Mouse (Mus musculus): ENCODE measurements at regions not wholly inside any gene's neighbourhood (a gene's known extent, or its start where the extent isn't known, plus 50 kb on each side); places are given as distances from the start of the nearest gene placed in this dataset.

DNA sequence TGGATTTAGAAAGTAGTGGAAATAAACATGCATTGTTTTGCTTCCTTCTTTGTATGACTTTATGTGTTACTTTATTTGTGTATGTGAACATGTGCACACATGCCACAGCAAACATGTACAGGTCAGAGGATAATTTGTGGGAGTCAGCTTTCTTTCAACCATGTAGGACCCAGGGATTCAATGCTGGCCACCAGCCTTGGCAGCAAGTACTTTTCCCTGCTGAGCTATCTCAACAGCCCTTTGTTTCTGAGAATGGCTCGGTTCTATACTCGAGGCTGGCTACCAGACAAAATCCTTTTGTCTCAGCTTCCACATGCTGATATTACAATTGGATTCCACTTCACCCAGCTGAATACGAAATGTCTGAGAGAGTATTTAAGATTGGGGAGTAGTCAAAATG, 349.9 kb downstream of the Zfp619 start:
- Histone ChIP-seq H3K4me1 (ENCODE audit: control insufficient read depth, insufficient read depth, low read length) (no peaks in the 10 kb centered on the region), H3K27ac (ENCODE audit: control insufficient read depth, insufficient read depth, low read depth, low read length) (no peak overlapping the region), H3K4me3 (ENCODE audit: control insufficient read depth, low read depth, low read length) (no peak overlapping the region), H3K36me3 (ENCODE audit: control insufficient read depth, insufficient read depth, low read length) (no peaks in the 10 kb centered on the region), H3K27me3 (ENCODE audit: control insufficient read depth, insufficient read depth, low read length) (no peaks in the 10 kb centered on the region)
- no peak for TF ChIP-seq CTCF (IDR thresholded peaks at IDR 0.05; ENCODE audit: control insufficient read depth, insufficient read depth, insufficient replicate concordance, low read depth, low read length)
- TF ChIP-seq POLR2A (IDR thresholded peaks at IDR 0.05; ENCODE audit: control insufficient read depth, low read depth, low read length), result no peak

DNA sequence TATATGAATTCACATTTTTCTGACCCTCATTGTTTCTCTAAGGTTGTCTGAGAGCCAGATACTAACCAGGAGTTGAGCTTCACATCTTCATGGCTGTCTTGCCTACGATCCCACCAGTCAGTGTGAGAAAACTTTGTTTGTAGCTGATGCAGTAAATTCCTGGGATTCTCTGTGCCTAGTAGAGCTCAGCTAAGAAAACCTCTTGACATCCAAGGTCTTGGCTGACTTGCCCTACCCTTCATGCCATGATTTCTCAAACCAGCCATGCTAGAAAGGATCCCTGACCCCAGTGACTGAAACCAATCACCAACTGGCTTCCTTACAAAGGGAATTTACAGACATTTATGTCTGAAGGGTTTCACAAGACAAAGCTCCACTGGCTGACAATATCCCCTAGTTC, 364.5 kb downstream of the Zfp619 start:
- Histone ChIP-seq H3K36me3 (ENCODE audit: control insufficient read depth, insufficient read depth, low read length) (no peaks in the 10 kb centered on the region), H3K4me3 (ENCODE audit: control insufficient read depth, low read depth, low read length) (no peak overlapping the region), H3K4me1 (ENCODE audit: control insufficient read depth, insufficient read depth, low read length) (no peaks in the 10 kb centered on the region), H3K27me3 (ENCODE audit: control insufficient read depth, insufficient read depth, low read length) (no peaks in the 10 kb centered on the region), H3K27ac (ENCODE audit: control insufficient read depth, insufficient read depth, low read depth, low read length) (no peak overlapping the region)
- TF ChIP-seq CTCF (IDR thresholded peaks at IDR 0.05; ENCODE audit: control insufficient read depth, insufficient read depth, insufficient replicate concordance, low read depth, low read length) (no peak), POLR2A (IDR thresholded peaks at IDR 0.05; ENCODE audit: control insufficient read depth, low read depth, low read length) (no peak)

DNA sequence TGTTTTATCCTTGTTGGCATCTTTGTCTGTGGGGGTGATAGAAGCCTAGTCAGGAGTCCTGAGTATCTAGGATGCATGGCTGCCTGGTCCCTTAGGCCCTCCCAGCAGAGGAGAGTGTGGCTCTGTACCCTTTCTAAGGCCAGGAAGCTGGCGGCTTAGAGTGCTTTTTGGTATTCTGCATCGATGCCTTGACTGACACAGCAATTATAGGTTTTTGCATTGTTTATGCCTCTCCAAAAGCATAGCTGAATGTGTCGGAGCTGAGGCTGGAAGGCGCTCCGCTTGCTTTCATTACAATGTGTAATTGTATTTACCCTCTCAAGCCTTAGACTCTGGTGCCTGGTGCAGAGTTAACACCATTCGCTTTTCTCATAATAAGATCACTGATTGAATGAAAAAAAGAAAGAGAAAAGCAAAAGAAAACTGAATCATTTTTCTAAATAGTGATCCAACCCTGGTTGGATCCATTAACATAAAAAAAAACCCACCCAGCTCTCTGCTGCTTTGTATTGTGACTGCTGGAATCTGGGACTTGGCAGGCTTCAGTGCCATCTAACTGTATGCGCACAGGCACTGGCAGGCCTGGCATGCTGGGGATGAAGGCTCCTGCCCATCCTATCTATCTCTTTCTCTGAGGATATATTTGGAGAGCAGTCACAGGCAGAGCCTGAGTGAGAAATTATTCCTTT, 376.8 kb downstream of the Zfp619 start:
- Histone ChIP-seq H3K4me1 (ENCODE audit: control insufficient read depth, insufficient read depth, low read length) (no peaks in the 10 kb centered on the region), H3K4me3 (ENCODE audit: control insufficient read depth, low read depth, low read length) (no peak overlapping the region), H3K27ac (ENCODE audit: control insufficient read depth, insufficient read depth, low read depth, low read length) (no peak overlapping the region), H3K36me3 (ENCODE audit: control insufficient read depth, insufficient read depth, low read length) (no peaks in the 10 kb centered on the region), H3K27me3 (ENCODE audit: control insufficient read depth, insufficient read depth, low read length) (no peaks in the 10 kb centered on the region)
- TF ChIP-seq POLR2A (IDR thresholded peaks at IDR 0.05; ENCODE audit: control insufficient read depth, low read depth, low read length), result no peak
- no peak for TF ChIP-seq CTCF (IDR thresholded peaks at IDR 0.05; ENCODE audit: control insufficient read depth, insufficient read depth, insufficient replicate concordance, low read depth, low read length)

- TF ChIP-seq CTCF (IDR thresholded peaks at IDR 0.05; ENCODE audit: control insufficient read depth, insufficient read depth, insufficient replicate concordance, low read depth, low read length) (no peak), POLR2A (IDR thresholded peaks at IDR 0.05; ENCODE audit: control insufficient read depth, low read depth, low read length) (no peak)
- H3K4me1 ChIP-seq (ENCODE audit: control insufficient read depth, insufficient read depth, low read length), result no peaks in the 10 kb centered on the region
These were observed 379.4 kb downstream of the Zfp619 start for GRCm38 (mm10) chr7:39896918-39897317.

GRCm38 (mm10) chr7:39898268-39898667, 380.7 kb downstream of the Zfp619 start:
- H3K27me3 ChIP-seq (ENCODE audit: control insufficient read depth, insufficient read depth, low read length), result no peaks in the 10 kb centered on the region
- no peak overlapping the region for H3K4me3 ChIP-seq (ENCODE audit: control insufficient read depth, low read depth, low read length)
- TF ChIP-seq CTCF (IDR thresholded peaks at IDR 0.05; ENCODE audit: control insufficient read depth, insufficient read depth, insufficient replicate concordance, low read depth, low read length), result no peak
- TF ChIP-seq POLR2A (IDR thresholded peaks at IDR 0.05; ENCODE audit: control insufficient read depth, low read depth, low read length), result no peak
- no peaks in the 10 kb centered on the region for H3K36me3 ChIP-seq (ENCODE audit: control insufficient read depth, insufficient read depth, low read length)
- no peak overlapping the region for H3K27ac ChIP-seq (ENCODE audit: control insufficient read depth, insufficient read depth, low read depth, low read length)
- H3K4me1 ChIP-seq (ENCODE audit: control insufficient read depth, insufficient read depth, low read length), result no peaks in the 10 kb centered on the region

More at GRCm38 (mm10) chr7:39896918-39897317, 379.4 kb downstream of the Zfp619 start:
- Histone ChIP-seq H3K36me3 (ENCODE audit: control insufficient read depth, insufficient read depth, low read length) (no peaks in the 10 kb centered on the region), H3K27me3 (ENCODE audit: control insufficient read depth, insufficient read depth, low read length) (no peaks in the 10 kb centered on the region), H3K27ac (ENCODE audit: control insufficient read depth, insufficient read depth, low read depth, low read length) (no peak overlapping the region), H3K4me3 (ENCODE audit: control insufficient read depth, low read depth, low read length) (no peak overlapping the region)

DNA sequence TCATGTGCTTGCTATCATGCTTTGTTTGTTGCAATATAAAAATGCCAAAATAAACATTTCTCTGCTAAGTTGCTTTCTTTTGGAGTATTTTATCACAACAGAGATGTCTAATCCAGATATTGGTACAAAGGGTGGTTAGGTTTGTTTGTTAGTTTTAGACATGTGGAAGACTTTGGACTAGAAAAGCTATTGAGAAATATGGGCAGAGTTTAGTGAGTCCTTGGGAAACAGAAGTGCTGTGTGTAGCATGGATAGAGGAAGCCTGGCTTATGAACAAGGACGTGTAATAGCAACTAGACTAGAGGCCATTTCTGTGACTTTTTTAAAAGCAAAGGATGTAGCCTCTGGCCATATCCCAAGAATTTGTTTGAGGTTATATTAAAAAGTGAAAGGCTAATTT, 416.4 kb downstream of the Zfp619 start:
- H3K27ac ChIP-seq (ENCODE audit: control insufficient read depth, insufficient read depth, low read depth, low read length), result no peak overlapping the region
- H3K4me1 ChIP-seq (ENCODE audit: control insufficient read depth, insufficient read depth, low read length), result no peaks in the 10 kb centered on the region
- no peak overlapping the region for H3K4me3 ChIP-seq (ENCODE audit: control insufficient read depth, low read depth, low read length)
- H3K36me3 ChIP-seq (ENCODE audit: control insufficient read depth, insufficient read depth, low read length), result no peaks in the 10 kb centered on the region
- H3K27me3 ChIP-seq (ENCODE audit: control insufficient read depth, insufficient read depth, low read length), result no peaks in the 10 kb centered on the region
- TF ChIP-seq CTCF (IDR thresholded peaks at IDR 0.05; ENCODE audit: control insufficient read depth, insufficient read depth, insufficient replicate concordance, low read depth, low read length) (no peak), POLR2A (IDR thresholded peaks at IDR 0.05; ENCODE audit: control insufficient read depth, low read depth, low read length) (no peak)

- no peak overlapping the region for H3K4me3 ChIP-seq (ENCODE audit: control insufficient read depth, low read depth, low read length)
- no peaks in the 10 kb centered on the region for H3K36me3 ChIP-seq (ENCODE audit: control insufficient read depth, insufficient read depth, low read length)
- H3K4me1 ChIP-seq (ENCODE audit: control insufficient read depth, insufficient read depth, low read length), result no peaks in the 10 kb centered on the region
- H3K27me3 ChIP-seq (ENCODE audit: control insufficient read depth, insufficient read depth, low read length), result no peaks in the 10 kb centered on the region
- no peak overlapping the region for H3K27ac ChIP-seq (ENCODE audit: control insufficient read depth, insufficient read depth, low read depth, low read length)
- TF ChIP-seq CTCF (IDR thresholded peaks at IDR 0.05; ENCODE audit: control insufficient read depth, insufficient read depth, insufficient replicate concordance, low read depth, low read length) (no peak), POLR2A (IDR thresholded peaks at IDR 0.05; ENCODE audit: control insufficient read depth, low read depth, low read length) (no peak)
These were observed 419.7 kb downstream of the Zfp619 start for GRCm38 (mm10) chr7:39937262-39937661.
